Mouse (Mus musculus): ENCODE measurements around the gene Il11ra1.

DNA sequence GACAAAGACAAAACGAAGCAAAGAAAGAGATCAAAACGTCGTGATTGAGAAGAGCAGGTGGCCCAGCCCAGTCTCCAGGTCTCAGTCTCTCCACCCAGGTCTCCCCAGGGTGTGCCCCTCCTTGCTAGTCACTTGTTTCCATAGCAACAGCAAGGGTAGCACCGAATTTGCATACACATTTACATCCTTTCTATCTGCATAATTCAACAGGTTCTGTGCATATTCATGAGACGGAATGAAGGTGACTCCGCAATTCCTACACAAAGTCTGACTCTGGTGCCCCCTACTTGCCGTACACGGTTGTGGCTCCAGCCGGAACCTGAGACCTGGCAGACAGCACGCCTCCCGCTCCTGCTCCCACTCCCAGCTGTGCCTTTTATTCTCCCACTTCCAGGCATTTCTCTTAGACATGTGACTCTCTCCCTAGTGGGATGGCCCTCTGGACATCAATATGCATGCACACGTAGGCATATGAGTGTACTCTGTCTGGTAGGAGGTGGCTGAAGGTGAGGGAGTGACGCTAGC lies 7.3 kb downstream of the Il11ra1 start:
- peak; percentile 52 for TF ChIP-seq CTCF (IDR thresholded peaks at IDR 0.05; ENCODE audit: extremely low read depth, insufficient read length, insufficient replicate concordance, low read depth, low read length)
- TF ChIP-seq POLR2A (IDR thresholded peaks at IDR 0.05; ENCODE audit: low read depth, low read length) = no peak
